Mouse (Mus musculus): Measurements from ENCODE around the gene Dnajc27. TPM values are rescaled to one million over a fixed set of nuclear protein-coding genes. Genes with fewer than 3 reads are reported as not detected.

The Dnajc27 gene
- polyA plus RNA-seq, 1 experiment = 1.5 TPM

DNA sequence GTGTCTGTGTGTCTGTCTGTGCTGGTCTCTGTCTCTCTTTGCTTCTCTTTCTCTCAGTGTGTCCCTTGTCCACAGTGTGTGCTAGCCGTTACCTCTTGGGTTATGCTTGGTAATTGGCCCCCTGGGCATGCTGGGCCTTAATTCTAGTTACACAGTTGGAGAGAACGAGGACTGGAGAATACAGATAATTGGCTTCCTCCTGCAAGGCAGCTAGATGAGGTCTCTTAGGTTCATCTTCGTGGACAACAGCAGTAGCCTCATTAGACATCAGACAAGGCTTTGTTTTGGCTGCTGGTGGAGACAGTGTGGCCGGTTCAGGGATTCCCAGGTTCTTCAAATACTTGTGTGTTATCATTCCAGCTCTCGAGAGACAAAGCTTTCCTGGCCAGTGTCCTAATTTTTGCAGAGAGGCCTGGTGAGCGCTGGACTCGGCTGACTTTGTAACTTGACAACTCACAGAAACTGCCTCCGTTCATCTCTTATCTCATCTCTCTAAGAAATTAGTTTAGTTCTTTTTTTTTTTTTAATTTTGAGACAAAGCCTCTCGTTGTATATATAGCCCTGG lies 31.4 kb upstream of the Dnajc27 start:
- H3K4me3 ChIP-seq (replicated peaks; ENCODE audit: control insufficient read depth, low read depth, low read length) = no peak overlapping the region
- WGBS = 76% methylated on average over 9 of the region's 9 CpGs
- no peak overlapping the region for H3K27ac ChIP-seq (ENCODE audit: control insufficient read depth, insufficient read depth, low read depth, low read length, poor library complexity)
- TF ChIP-seq CTCF (IDR thresholded peaks at IDR 0.05; ENCODE audit: control insufficient read depth, insufficient read depth, low read length) = no peak
- no peak for TF ChIP-seq POLR2A (IDR thresholded peaks at IDR 0.05; ENCODE audit: borderline replicate concordance, control insufficient read depth, low read depth, low read length)
- no peaks in the 10 kb centered on the region for H3K4me1 ChIP-seq (ENCODE audit: control insufficient read depth, insufficient read depth, low read length)

GRCm38 (mm10) chr12:4053643-4054042 lies 28.7 kb upstream of the Dnajc27 start:
- 63% methylated on average over 3 of the region's 3 CpGs for WGBS
- Histone ChIP-seq H3K4me1 (ENCODE audit: control insufficient read depth, insufficient read depth, low read length) (no peaks in the 10 kb centered on the region), H3K4me3 (replicated peaks; ENCODE audit: control insufficient read depth, low read depth, low read length) (no peak overlapping the region), H3K27ac (ENCODE audit: control insufficient read depth, insufficient read depth, low read depth, low read length, poor library complexity) (no peak overlapping the region)
- TF ChIP-seq CTCF (IDR thresholded peaks at IDR 0.05; ENCODE audit: control insufficient read depth, insufficient read depth, low read length) = no peak
- TF ChIP-seq POLR2A (IDR thresholded peaks at IDR 0.05; ENCODE audit: borderline replicate concordance, control insufficient read depth, low read depth, low read length) = no peak

DNA sequence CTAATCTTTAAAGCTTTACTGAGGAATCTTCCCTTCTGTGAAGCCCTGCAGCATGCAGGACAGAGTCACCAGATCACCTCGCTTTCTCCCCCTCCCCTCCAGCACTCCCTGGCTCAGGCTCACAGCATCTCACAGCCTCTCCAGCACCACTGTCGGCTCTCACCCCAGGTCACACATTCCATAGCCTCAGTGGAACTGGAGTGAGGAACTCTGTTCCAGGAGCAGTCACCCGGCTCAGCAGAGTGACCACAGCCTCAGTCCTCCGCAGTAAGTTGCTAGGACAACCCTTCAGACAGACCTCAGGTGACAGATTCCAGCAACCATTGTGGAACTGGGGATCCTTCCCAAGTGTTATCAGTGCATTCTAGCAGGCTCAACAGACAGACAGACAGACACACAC lies 27.5 kb upstream of the Dnajc27 start:
- 65% methylated on average over 4 of the region's 4 CpGs for WGBS
- TF ChIP-seq CTCF (IDR thresholded peaks at IDR 0.05; ENCODE audit: control insufficient read depth, insufficient read depth, low read length) (no peak), POLR2A (IDR thresholded peaks at IDR 0.05; ENCODE audit: borderline replicate concordance, control insufficient read depth, low read depth, low read length) (no peak)
- H3K27ac ChIP-seq (ENCODE audit: control insufficient read depth, insufficient read depth, low read depth, low read length, poor library complexity) = no peak overlapping the region
- no peak overlapping the region for H3K4me3 ChIP-seq (replicated peaks; ENCODE audit: control insufficient read depth, low read depth, low read length)
- no peaks in the 10 kb centered on the region for H3K4me1 ChIP-seq (ENCODE audit: control insufficient read depth, insufficient read depth, low read length)

DNA sequence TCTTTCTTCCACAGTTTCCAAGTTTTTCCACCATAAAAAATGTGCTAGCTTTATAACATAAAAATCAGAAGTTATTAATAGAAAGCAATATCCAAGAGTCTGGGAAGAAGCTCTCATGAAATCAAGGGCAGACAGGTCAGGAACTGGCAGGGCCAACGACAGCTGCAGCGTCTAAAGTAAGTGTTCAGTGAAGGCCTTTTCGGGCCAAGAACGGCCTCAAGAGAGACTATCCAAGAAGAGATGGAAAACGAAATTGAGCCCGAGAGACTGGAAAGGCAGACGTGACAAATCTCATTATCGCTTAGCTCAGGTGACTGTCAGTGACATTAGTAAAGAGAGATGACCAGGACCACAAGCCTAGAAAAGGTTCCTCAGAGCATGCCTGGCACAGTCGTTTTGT lies 24.1 kb upstream of the Dnajc27 start:
- no peak for TF ChIP-seq CTCF (IDR thresholded peaks at IDR 0.05; ENCODE audit: control insufficient read depth, insufficient read depth, low read length)
- no peak for TF ChIP-seq POLR2A (IDR thresholded peaks at IDR 0.05; ENCODE audit: borderline replicate concordance, control insufficient read depth, low read depth, low read length)
- Histone ChIP-seq H3K4me1 (ENCODE audit: control insufficient read depth, insufficient read depth, low read length) (no peaks in the 10 kb centered on the region), H3K27ac (ENCODE audit: control insufficient read depth, insufficient read depth, low read depth, low read length, poor library complexity) (no peak overlapping the region), H3K4me3 (replicated peaks; ENCODE audit: control insufficient read depth, low read depth, low read length) (no peak overlapping the region)
- WGBS = 81% methylated on average over 9 of the region's 9 CpGs

GRCm38 (mm10) chr12:4059683-4060082 lies 22.7 kb upstream of the Dnajc27 start:
- H3K4me1 ChIP-seq (ENCODE audit: control insufficient read depth, insufficient read depth, low read length) = no peaks in the 10 kb centered on the region
- no peak overlapping the region for H3K4me3 ChIP-seq (replicated peaks; ENCODE audit: control insufficient read depth, low read depth, low read length)
- no peak overlapping the region for H3K27ac ChIP-seq (ENCODE audit: control insufficient read depth, insufficient read depth, low read depth, low read length, poor library complexity)
- 79% methylated on average over 4 of the region's 4 CpGs for WGBS
- no peak for TF ChIP-seq CTCF (IDR thresholded peaks at IDR 0.05; ENCODE audit: control insufficient read depth, insufficient read depth, low read length)
- no peak for TF ChIP-seq POLR2A (IDR thresholded peaks at IDR 0.05; ENCODE audit: borderline replicate concordance, control insufficient read depth, low read depth, low read length)

GRCm38 (mm10) chr12:4065498-4065897 lies 16.9 kb upstream of the Dnajc27 start:
- Histone ChIP-seq H3K27ac (ENCODE audit: control insufficient read depth, insufficient read depth, low read depth, low read length, poor library complexity) (no peak overlapping the region), H3K4me3 (replicated peaks; ENCODE audit: control insufficient read depth, low read depth, low read length) (no peak overlapping the region), H3K4me1 (ENCODE audit: control insufficient read depth, insufficient read depth, low read length) (no peaks in the 10 kb centered on the region)
- WGBS = 87% methylated on average over 2 of the region's 2 CpGs
- TF ChIP-seq CTCF (IDR thresholded peaks at IDR 0.05; ENCODE audit: control insufficient read depth, insufficient read depth, low read length) = no peak
- no peak for TF ChIP-seq POLR2A (IDR thresholded peaks at IDR 0.05; ENCODE audit: borderline replicate concordance, control insufficient read depth, low read depth, low read length)

GRCm38 (mm10) chr12:4065944-4066343 lies 16.4 kb upstream of the Dnajc27 start:
- Histone ChIP-seq H3K27ac (ENCODE audit: control insufficient read depth, insufficient read depth, low read depth, low read length, poor library complexity) (no peak overlapping the region), H3K4me1 (ENCODE audit: control insufficient read depth, insufficient read depth, low read length) (no peaks in the 10 kb centered on the region), H3K4me3 (replicated peaks; ENCODE audit: control insufficient read depth, low read depth, low read length) (no peak overlapping the region)
- 63% methylated on average over 8 of the region's 8 CpGs for WGBS
- TF ChIP-seq POLR2A (IDR thresholded peaks at IDR 0.05; ENCODE audit: borderline replicate concordance, control insufficient read depth, low read depth, low read length) (no peak), CTCF (IDR thresholded peaks at IDR 0.05; ENCODE audit: control insufficient read depth, insufficient read depth, low read length) (no peak)

- Histone ChIP-seq H3K27ac (ENCODE audit: control insufficient read depth, insufficient read depth, low read depth, low read length, poor library complexity) (no peak overlapping the region), H3K4me3 (replicated peaks; ENCODE audit: control insufficient read depth, low read depth, low read length) (no peak overlapping the region), H3K4me1 (ENCODE audit: control insufficient read depth, insufficient read depth, low read length) (no peaks in the 10 kb centered on the region)
- WGBS = 77% methylated on average over 6 of the region's 6 CpGs
- TF ChIP-seq CTCF (IDR thresholded peaks at IDR 0.05; ENCODE audit: control insufficient read depth, insufficient read depth, low read length) (no peak), POLR2A (IDR thresholded peaks at IDR 0.05; ENCODE audit: borderline replicate concordance, control insufficient read depth, low read depth, low read length) (no peak)
Measured at GRCm38 (mm10) chr12:4066681-4067459, 15.5 kb upstream of the Dnajc27 start.

Data from bone marrow, adult 2 months (tissue).